Mouse (Mus musculus): ENCODE results near the gene Dlx4. TPM values are rescaled to one million over a fixed set of nuclear protein-coding genes. Genes with fewer than 3 reads are reported as not detected.

Dlx4 gene
- polyA plus RNA-seq (2014; fragmentation: Illumina TruSeq; extraction: RNeasy Lipid Tissue Mini Kit (QIAGEN cat#74804); ENCODE audit: low replicate concordance) = not detected

DNA sequence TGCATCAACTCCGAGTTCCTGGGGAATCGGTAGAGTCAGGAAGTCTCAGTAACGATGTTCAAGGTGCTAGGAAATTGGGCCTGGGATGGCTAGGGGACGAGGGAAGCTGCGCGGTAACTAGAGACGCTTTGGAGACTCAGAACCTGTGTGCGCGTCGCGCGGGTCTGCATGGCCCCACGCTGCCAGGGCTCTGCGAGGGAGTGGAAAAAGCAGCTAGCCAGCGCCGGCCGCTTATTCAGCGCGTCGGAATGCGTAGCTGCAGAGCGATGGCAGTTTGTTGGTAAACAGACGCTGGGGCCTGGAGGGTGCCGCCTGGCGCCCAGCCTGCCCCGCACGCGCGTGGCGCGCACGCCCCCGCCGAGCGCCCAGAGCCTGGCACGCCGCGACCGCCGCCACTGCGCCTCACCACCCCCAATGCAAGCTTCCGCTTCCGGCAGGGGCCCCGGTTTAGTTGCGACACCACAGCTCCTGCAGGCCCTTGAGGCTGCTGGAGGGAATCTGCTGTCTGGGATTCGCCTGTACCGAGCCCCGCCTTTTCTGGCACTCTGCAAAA is at the start of gene Dlx4:
Dlx4 (minus strand) TSS at position 413 of the 553 bp plus-strand sequence.

DNA sequence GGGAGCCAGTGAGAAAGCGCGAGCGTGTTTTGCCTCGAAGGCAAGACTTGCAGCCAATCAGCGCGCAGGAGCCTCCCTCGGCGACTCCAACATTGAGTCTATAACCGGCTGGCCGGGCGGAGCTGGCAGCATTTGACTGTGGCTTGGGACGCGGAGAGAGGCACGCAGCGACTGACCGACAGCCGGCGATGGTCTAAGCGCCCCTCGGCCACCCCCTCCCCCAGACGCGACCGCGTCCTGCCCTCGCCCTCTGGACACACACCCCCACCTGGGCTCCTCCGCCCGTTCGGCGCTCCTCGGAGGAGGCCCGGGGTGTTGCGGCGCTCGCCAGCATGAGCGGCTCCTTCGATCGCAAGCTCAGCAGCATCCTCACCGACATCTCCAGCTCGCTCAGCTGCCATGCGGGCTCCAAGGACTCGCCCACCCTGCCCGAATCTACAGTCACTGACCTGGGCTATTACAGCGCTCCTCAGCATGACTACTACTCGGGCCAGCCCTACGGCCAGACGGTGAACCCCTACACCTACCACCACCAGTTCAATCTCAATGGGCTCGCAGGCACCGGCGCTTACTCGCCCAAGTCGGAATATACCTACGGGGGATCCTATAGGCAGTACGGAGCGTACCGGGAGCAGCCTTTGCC is 26.0 kb downstream of the Dlx4 start, which contains the start of gene Dlx3:
Dlx3 (plus strand) TSS at position 130 of the 643 bp plus-strand sequence.

Other genes starting within 250 kb of the Dlx4 start
- gene Col1a1, start 210.0 kb downstream of the Dlx4 start, polyA plus RNA-seq (2014; fragmentation: Illumina TruSeq; extraction: RNeasy Lipid Tissue Mini Kit (QIAGEN cat#74804); ENCODE audit: low replicate concordance) = 9.8 TPM
- not detected for gene Hils1, start 178.7 kb downstream of the Dlx4 start, polyA plus RNA-seq (2014; fragmentation: Illumina TruSeq; extraction: RNeasy Lipid Tissue Mini Kit (QIAGEN cat#74804); ENCODE audit: low replicate concordance)
- gene Sgca, start 169.9 kb downstream of the Dlx4 start, polyA plus RNA-seq (2014; fragmentation: Illumina TruSeq; extraction: RNeasy Lipid Tissue Mini Kit (QIAGEN cat#74804); ENCODE audit: low replicate concordance) = not detected
- 6.8 TPM for gene Ppp1r9b, start 155.2 kb downstream of the Dlx4 start, polyA plus RNA-seq (2014; fragmentation: Illumina TruSeq; extraction: RNeasy Lipid Tissue Mini Kit (QIAGEN cat#74804); ENCODE audit: low replicate concordance)
- gene Samd14, start 136.4 kb downstream of the Dlx4 start, polyA plus RNA-seq (2014; fragmentation: Illumina TruSeq; extraction: RNeasy Lipid Tissue Mini Kit (QIAGEN cat#74804); ENCODE audit: low replicate concordance) = not detected
- 1.7 TPM for gene Pdk2, start 104.9 kb downstream of the Dlx4 start, polyA plus RNA-seq (2014; fragmentation: Illumina TruSeq; extraction: RNeasy Lipid Tissue Mini Kit (QIAGEN cat#74804); ENCODE audit: low replicate concordance)
- gene Itga3, start 69.5 kb downstream of the Dlx4 start, polyA plus RNA-seq (2014; fragmentation: Illumina TruSeq; extraction: RNeasy Lipid Tissue Mini Kit (QIAGEN cat#74804); ENCODE audit: low replicate concordance) = 0.52 TPM
- not detected for gene Dlx3, start 26.1 kb downstream of the Dlx4 start, polyA plus RNA-seq (2014; fragmentation: Illumina TruSeq; extraction: RNeasy Lipid Tissue Mini Kit (QIAGEN cat#74804); ENCODE audit: low replicate concordance)
- gene Tac4, start 115.3 kb upstream of the Dlx4 start, polyA plus RNA-seq (2014; fragmentation: Illumina TruSeq; extraction: RNeasy Lipid Tissue Mini Kit (QIAGEN cat#74804); ENCODE audit: low replicate concordance) = not detected
- 28.7 TPM for gene Kat7, start 164.0 kb upstream of the Dlx4 start, polyA plus RNA-seq (2014; fragmentation: Illumina TruSeq; extraction: RNeasy Lipid Tissue Mini Kit (QIAGEN cat#74804); ENCODE audit: low replicate concordance)
- gene Fam117a, start 190.8 kb upstream of the Dlx4 start, polyA plus RNA-seq (2014; fragmentation: Illumina TruSeq; extraction: RNeasy Lipid Tissue Mini Kit (QIAGEN cat#74804); ENCODE audit: low replicate concordance) = 0.82 TPM
- gene Slc35b1, start 238.4 kb upstream of the Dlx4 start, polyA plus RNA-seq (2014; fragmentation: Illumina TruSeq; extraction: RNeasy Lipid Tissue Mini Kit (QIAGEN cat#74804); ENCODE audit: low replicate concordance) = 144 TPM

Measured in small intestine, adult 10 weeks (tissue).